8 mouse cellular contexts compared by ENCODE assay signal in genomic region chr3:104671543-104671942, GRCm38 (mm10). TPM values are rescaled to one million over a fixed set of nuclear protein-coding genes. Genes with fewer than 3 reads are reported as not detected.
DNase-seq lines count a peak whose midpoint lies in the region; ATAC-seq and TF ChIP-seq lines count a peak whose summit lies in the region.

No protein-coding gene starts in this region.

- H3K4me3 ChIP-seq in cerebellum, adult 2 months (replicated peaks; ENCODE audit: insufficient read depth, low read depth, low read length): no peak overlapping the region
- H3K4me3 ChIP-seq in left cerebral cortex, adult 2 months: no peak overlapping the region
- H3K4me3 ChIP-seq in liver, embryonic 14.5 days (ENCODE audit: insufficient read depth in 1 of 2, low read depth in 2 of 2, low read length in 2 of 2): no peak overlapping the region
- no peak overlapping the region for H3K4me3 ChIP-seq in stomach, postnatal 0 days (ENCODE audit: low read depth, low read length)

- TF ChIP-seq CTCF in cerebellum, adult 2 months (IDR thresholded peaks at IDR 0.05; ENCODE audit: borderline replicate concordance, insufficient read depth, low read depth, low read length): no peak
- no peak for TF ChIP-seq CTCF in left cerebral cortex, adult 2 months (IDR thresholded peaks at IDR 0.05)
- no peak for TF ChIP-seq CTCF in liver, embryonic 14.5 days (IDR thresholded peaks at IDR 0.05; ENCODE audit: low read depth)
- TF ChIP-seq CTCF in stomach, postnatal 0 days (IDR thresholded peaks at IDR 0.05; ENCODE audit: low read depth): no peak

- peak; percentile 68 for TF ChIP-seq EP300 in liver, embryonic 14.5 days (IDR thresholded peaks at IDR 0.05; ENCODE audit: low read depth)
- no peak for TF ChIP-seq EP300 in stomach, postnatal 0 days (optimal IDR thresholded peaks at IDR 0.05)

- H3K9ac ChIP-seq in liver, embryonic 14.5 days (replicated peaks): peak overlapping the region; percentile 66
- no peak overlapping the region for H3K9ac ChIP-seq in stomach, postnatal 0 days (ENCODE audit: low read length)

- TF ChIP-seq POLR2A in cerebellum, adult 2 months (IDR thresholded peaks at IDR 0.05; ENCODE audit: borderline replicate concordance, insufficient read depth, low read length): no peak

- no peaks in the 10 kb centered on the region for H3K36me3 ChIP-seq in liver, embryonic 14.5 days (replicated peaks; ENCODE audit: control insufficient read depth, insufficient read depth, low read depth)
- H3K36me3 ChIP-seq in stomach, postnatal 0 days (ENCODE audit: control insufficient read depth, insufficient read depth, low read length): no peaks in the 10 kb centered on the region

- H3K9me3 ChIP-seq in liver, embryonic 14.5 days (ENCODE audit: control insufficient read depth, low read length): no peaks in the 10 kb centered on the region
- no peaks in the 10 kb centered on the region for H3K9me3 ChIP-seq in stomach, postnatal 0 days (ENCODE audit: control insufficient read depth, low read length)

- ATAC-seq in liver, embryonic 14.5 days (ENCODE audit: insufficient read depth): peak; percentile 77
- no peak for ATAC-seq in stomach, postnatal 0 days (ENCODE audit: low FRiP score, low TSS enrichment)

- intact Hi-C loops in left cerebral cortex, adult 2 months (cut with DNase I): no loop called here
- intact Hi-C loops in left cerebral cortex, postnatal 10 days (cut with DNase I): no loop called here

- no peaks in the 10 kb centered on the region for H3K27me3 ChIP-seq in cerebellum, adult 2 months (ENCODE audit: control insufficient read depth, insufficient read depth, low read length)
- H3K27me3 ChIP-seq in liver, embryonic 14.5 days (ENCODE audit: control insufficient read depth, insufficient read depth, low read length): no peaks in the 10 kb centered on the region
- H3K27me3 ChIP-seq in stomach, postnatal 0 days (ENCODE audit: control insufficient read depth, insufficient read depth, low read length): no peaks in the 10 kb centered on the region

- 44% methylated on average over 6 of the region's 6 CpGs for WGBS in cerebellum, adult 2 months
- 4% methylated on average over 6 of the region's 6 CpGs for WGBS in liver, embryonic 14.5 days (ENCODE audit: insufficient replicate concordance)
- 61% methylated on average over 6 of the region's 6 CpGs for WGBS in stomach, postnatal 0 days

- H3K27ac ChIP-seq in cerebellum, adult 2 months (ENCODE audit: insufficient read depth, low read length): 0 out of 2 replicates have a peak overlapping the region, but pooled peaks have one; percentile 11
- H3K27ac ChIP-seq in left cerebral cortex, adult 2 months: peak overlapping the region; percentile 56
- H3K27ac ChIP-seq in liver, embryonic 14.5 days: peak overlapping the region; percentile 97
- peak overlapping the region; percentile 24; the same call in 1 of the 2 replicates for H3K27ac ChIP-seq in stomach, postnatal 0 days (replicated peaks)

- peaks cover 14% of the 10 kb centered on the region for H3K4me1 ChIP-seq in cerebellum, adult 2 months (ENCODE audit: control insufficient read depth, insufficient read depth, low read length)
- peaks cover 63 to 70% of the 10 kb centered on the region in 2 experiments for H3K4me1 ChIP-seq in liver, embryonic 14.5 days (replicated peaks; ENCODE audit: control insufficient read depth in 2 of 2, insufficient read depth in 2 of 2, low read length in 1 of 2)
- H3K4me1 ChIP-seq in stomach, postnatal 0 days (replicated peaks; ENCODE audit: control insufficient read depth, insufficient read depth): peaks cover 11% of the 10 kb centered on the region

- DNase-seq in cerebellum, adult 2 months: peak in 1 of 2 experiments; percentile 25
- no peak for DNase-seq in cerebellum, adult 9-10 months
- DNase-seq in left cerebral cortex, adult 2 months (ENCODE audit: extremely low spot score in 1 of 2, low spot score in 2 of 2): peak in 1 of 2 experiments; percentile 36
- no peak for DNase-seq in left cerebral cortex, postnatal 10 days (ENCODE audit: extremely low spot score in 1 of 2, low spot score in 2 of 2)
- peak; percentile 70 to 75 (median 74) for DNase-seq in liver, embryonic 14.5 days (ENCODE audit: low read depth in 3 of 3, low spot score in 3 of 3)
- peak; percentile 39 for DNase-seq in stomach, postnatal 0 days (ENCODE audit: low spot score)
- no peak for DNase-seq in gastrocnemius, postnatal 4 days (ENCODE audit: low spot score in 2 of 2)
- DNase-seq in adrenal gland, postnatal 10 days: no peak

- peak overlapping the region; percentile 62 for H3K4me2 ChIP-seq in liver, embryonic 14.5 days (ENCODE audit: low read depth)
- no peak overlapping the region for H3K4me2 ChIP-seq in stomach, postnatal 0 days (replicated peaks; ENCODE audit: low read depth)

RNA-seq across cellular contexts. Expression of gene Slc16a1, which starts 33.1 kb away (rescaled TPM):
- polyA plus RNA-seq in cerebellum, adult 2 months (2012; rRNA removed): 29.9 and 31.9 TPM in 2 replicates
- total RNA-seq in left cerebral cortex, adult 2 months (2021): 10 to 100 TPM; 16.7 to 17.9 TPM
- 10 to 100 TPM; 65.5 to 71.4 TPM for total RNA-seq in left cerebral cortex, postnatal 10 days (2021)
- 34.1 and 38.6 TPM in 2 replicates for polyA plus RNA-seq in liver, embryonic 14.5 days (2012; rRNA removed)
- polyA plus RNA-seq in liver, embryonic 14.5 days (2014; fragmentation: Nextera tagmentation; extraction: Ambion mirVana): 83.8 and 93.9 TPM in 2 replicates
- polyA plus RNA-seq in stomach, postnatal 0 days (2015; fragmentation: Nextera tagmentation; extraction: Ambion mirVana): 32.0 and 32.1 TPM in 2 replicates
- total RNA-seq in gastrocnemius, postnatal 4 days (2021): 10 to 100 TPM; 28.5 to 36.1 TPM
- total RNA-seq in adrenal gland, postnatal 10 days (2021): 100 to 1,000 TPM; 104 to 117 TPM

Comparison
In these comparisons a context has a peak if more than half of its experiments do, and no peak if none do; other contexts are left out.
1. DNase-seq: peak in liver, embryonic 14.5 days (3 of 3) and stomach, postnatal 0 days (single experiment); none in cerebellum, adult 9-10 months (single experiment), left cerebral cortex, postnatal 10 days (0 of 2), gastrocnemius, postnatal 4 days (0 of 2) and adrenal gland, postnatal 10 days (single experiment).
2. H3K27ac ChIP-seq: peak in every context shown above with its lines; median percentile 97 in liver, embryonic 14.5 days; 56 in left cerebral cortex, adult 2 months; 24 in stomach, postnatal 0 days; 11 in cerebellum, adult 2 months.